Mouse (Mus musculus) heart, embryonic 16.5 days (tissue): Measurements from ENCODE around the gene Clstn2. TPM values are rescaled to one million over a fixed set of nuclear protein-coding genes. Genes with fewer than 3 reads are reported as not detected.

ENCODE experiments used
- ATAC-seq: fragments of 200-750 bp; cut with Nextera tagmentation; replicated peaks from 2 replicates; pipeline ENCODE4 v1.8.0; 2017; ENCODE audit warnings: moderate number of reproducible peaks; ENCODE audit not compliant: insufficient read depth, low FRiP score; ENCODE audit errors: extremely low read depth
- H3K27ac ChIP-seq: fragments of 300-500 bp; sonication (generic); 2 replicates; pipeline ENCODE4 v1.5.1; 2014; ENCODE audit warnings: mild to moderate bottlenecking, low read length, control low read depth, moderate library complexity
- H3K27me3 ChIP-seq: fragments of 300-500 bp; sonication (generic); 2 replicates; pipeline ENCODE4 v1.6.1; 2014; ENCODE audit warnings: low read length, mixed read lengths; ENCODE audit not compliant: control insufficient read depth, insufficient read depth
- H3K36me3 ChIP-seq: fragments of 300-500 bp; sonication (generic); 2 replicates; pipeline ENCODE4 v1.6.1; 2014; ENCODE audit not compliant: control insufficient read depth, insufficient read depth
- H3K4me1 ChIP-seq: fragments of 300-500 bp; sonication (generic); 2 replicates; pipeline ENCODE4 v1.6.1; 2014; ENCODE audit warnings: low read length, mixed read lengths; ENCODE audit not compliant: control insufficient read depth, insufficient read depth
- H3K4me2 ChIP-seq: fragments of 300-500 bp; sonication (generic); 2 replicates; pipeline ENCODE4 v1.6.1; 2014; ENCODE audit warnings: low read depth, mild to moderate bottlenecking, control low read depth, low read length
- H3K4me3 ChIP-seq: fragments of 300-500 bp; sonication (generic); 2 replicates; pipeline ENCODE4 v1.5.1; 2014; ENCODE audit warnings: mild to moderate bottlenecking, control low read depth, low read length
- H3K9ac ChIP-seq: fragments of 300-500 bp; sonication (generic); 2 replicates; pipeline ENCODE4 v1.6.1; 2014; ENCODE audit warnings: low read length, control low read depth
- H3K9me3 ChIP-seq: fragments of 300-500 bp; sonication (generic); replicated peaks from 2 replicates; pipeline ENCODE4 v1.6.1; 2016; ENCODE audit warnings: low read length; ENCODE audit not compliant: control insufficient read depth
- WGBS: fragments of 180-500 bp; shearing (Covaris S2); extraction: QIAGEN DNeasy Blood & Tissue Kit; methylation state at CpG from one replicate; pipeline ENCODE4 v1.1.7; 2014; 5-methylcytosine and 5-hydroxymethylcytosine counted together
- polyA plus RNA-seq: library from polyadenylated mRNA; unstranded; fragments of >200 nt; fragmentation: Nextera tagmentation; extraction: Ambion mirVana; gene quantifications from 2 replicates; pipeline ENCODE4 v1.2.1, GENCODE M21; 2015

The Clstn2 gene
- polyA plus RNA-seq, 1 experiment from 2014 or later = 0.35 TPM

DNA sequence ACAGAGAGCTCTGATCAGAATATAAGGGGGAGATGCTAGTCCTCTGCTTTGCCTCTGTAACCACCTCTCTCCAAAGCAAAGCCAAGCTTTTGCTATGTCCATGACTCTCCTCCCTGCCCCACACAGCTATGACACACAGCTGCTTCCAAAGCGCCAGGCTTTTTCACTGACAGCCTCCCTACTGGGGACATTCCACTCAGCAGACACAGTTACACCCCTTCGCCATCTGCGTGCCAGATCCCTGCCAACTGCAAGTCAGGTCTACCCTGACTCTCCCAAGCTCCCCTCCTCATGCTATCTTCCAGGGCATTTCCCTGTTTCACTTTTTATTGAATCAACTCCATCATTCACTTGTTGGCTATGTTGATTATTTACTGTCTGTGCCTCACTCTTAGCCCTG is 259.1 kb downstream of the Clstn2 start:
- ATAC-seq = no peak
- Histone ChIP-seq H3K4me2 (no peak overlapping the region), H3K36me3 (no peaks in the 10 kb centered on the region), H3K27ac (no peak overlapping the region), H3K9ac (no peak overlapping the region), H3K4me1 (no peaks in the 10 kb centered on the region), H3K4me3 (no peak overlapping the region), H3K9me3 (no peaks in the 10 kb centered on the region), H3K27me3 (no peaks in the 10 kb centered on the region)
- 77% methylated on average over 3 of the region's 3 CpGs for WGBS

- ATAC-seq = no peak
- H3K36me3 ChIP-seq = no peaks in the 10 kb centered on the region
- no peak overlapping the region for H3K9ac ChIP-seq
- no peaks in the 10 kb centered on the region for H3K4me1 ChIP-seq
- WGBS = 43% methylated on average over 3 of the region's 3 CpGs
- no peaks in the 10 kb centered on the region for H3K9me3 ChIP-seq
- H3K4me2 ChIP-seq = no peak overlapping the region
- no peaks in the 10 kb centered on the region for H3K27me3 ChIP-seq
- H3K4me3 ChIP-seq = no peak overlapping the region
- H3K27ac ChIP-seq = no peak overlapping the region
Measured at GRCm38 (mm10) chr9:97772431-97772830, 260.6 kb downstream of the Clstn2 start.

GRCm38 (mm10) chr9:97769331-97769730 is 263.6 kb downstream of the Clstn2 start:
- Histone ChIP-seq H3K4me2 (no peak overlapping the region), H3K4me1 (no peaks in the 10 kb centered on the region), H3K27ac (no peak overlapping the region), H3K27me3 (no peaks in the 10 kb centered on the region), H3K4me3 (no peak overlapping the region), H3K9ac (no peak overlapping the region), H3K9me3 (no peaks in the 10 kb centered on the region), H3K36me3 (no peaks in the 10 kb centered on the region)
- 24% methylated on average over 5 of the region's 5 CpGs for WGBS
- ATAC-seq = no peak

DNA sequence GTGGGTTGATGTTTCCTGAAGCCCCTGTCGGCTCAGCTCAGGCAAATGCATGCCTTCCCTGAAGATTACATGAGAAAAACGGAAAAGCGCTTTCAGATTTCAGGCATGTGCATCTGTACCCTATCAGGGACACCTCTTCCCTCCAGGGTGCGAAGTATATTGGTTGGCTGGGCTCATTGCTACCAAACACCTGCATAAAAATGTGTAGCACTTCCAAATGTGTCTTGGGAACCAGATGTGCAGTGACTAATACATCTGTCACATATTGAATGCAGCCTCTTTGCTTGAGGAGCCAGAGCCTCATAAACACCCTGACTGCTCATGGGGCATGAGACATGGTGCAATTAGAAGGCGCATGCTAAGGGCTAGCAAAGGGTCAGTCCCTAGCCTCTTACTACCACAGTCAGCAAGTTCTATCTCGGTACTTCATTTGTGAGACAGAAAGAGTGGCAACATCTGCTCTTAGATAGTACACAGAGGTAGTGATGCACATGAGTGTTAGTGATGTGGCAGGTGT is 267.7 kb downstream of the Clstn2 start:
- no peak for ATAC-seq
- Histone ChIP-seq H3K4me3 (no peak overlapping the region), H3K4me1 (no peaks in the 10 kb centered on the region), H3K9ac (no peak overlapping the region), H3K4me2 (no peak overlapping the region), H3K27ac (no peak overlapping the region), H3K9me3 (no peaks in the 10 kb centered on the region), H3K27me3 (no peaks in the 10 kb centered on the region), H3K36me3 (no peaks in the 10 kb centered on the region)
- 78% methylated on average over 6 of the region's 6 CpGs for WGBS

- Histone ChIP-seq H3K4me1 (no peaks in the 10 kb centered on the region), H3K9me3 (no peaks in the 10 kb centered on the region), H3K9ac (no peak overlapping the region), H3K27ac (no peak overlapping the region), H3K4me2 (no peak overlapping the region), H3K4me3 (no peak overlapping the region), H3K36me3 (no peaks in the 10 kb centered on the region), H3K27me3 (no peaks in the 10 kb centered on the region)
- ATAC-seq = no peak
- 58% methylated on average over 4 of the region's 4 CpGs for WGBS
Measured at GRCm38 (mm10) chr9:97763048-97763447, 269.9 kb downstream of the Clstn2 start.

DNA sequence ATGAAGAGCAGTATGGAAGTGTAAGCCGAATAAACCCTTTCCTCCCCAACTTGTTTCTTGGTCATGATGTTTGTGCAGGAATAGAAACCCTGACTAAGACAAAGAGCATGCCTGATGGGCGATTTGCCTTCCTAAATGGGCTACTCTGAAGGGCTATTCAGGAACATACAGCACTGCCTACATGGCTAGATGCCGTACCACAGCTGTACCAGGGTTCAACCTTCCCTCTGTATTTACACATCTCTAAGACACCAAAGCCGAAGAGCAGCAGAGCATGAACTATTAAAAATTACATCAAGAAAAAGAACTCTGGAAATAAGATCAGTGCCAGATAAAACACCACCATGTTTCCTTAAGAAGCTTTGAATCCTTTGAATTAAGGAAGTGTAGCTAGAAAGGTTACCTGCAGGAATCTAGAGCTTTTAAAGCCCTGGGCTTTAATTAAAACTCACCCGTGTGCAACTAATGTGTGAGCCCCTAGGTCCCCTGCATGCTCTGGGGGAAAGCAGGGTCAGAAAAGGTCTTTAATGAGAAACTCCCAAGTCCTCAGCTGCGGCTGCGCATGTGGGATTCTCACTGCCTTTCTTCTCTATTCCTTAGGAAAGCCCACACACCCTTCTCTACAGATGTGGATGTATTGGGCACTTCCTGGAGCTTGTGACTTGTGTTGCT is 277.2 kb downstream of the Clstn2 start:
- Histone ChIP-seq H3K9ac (no peak overlapping the region), H3K27ac (no peak overlapping the region), H3K4me2 (no peak overlapping the region), H3K36me3 (no peaks in the 10 kb centered on the region), H3K4me1 (no peaks in the 10 kb centered on the region), H3K27me3 (no peaks in the 10 kb centered on the region), H3K4me3 (no peak overlapping the region), H3K9me3 (no peaks in the 10 kb centered on the region)
- no peak for ATAC-seq
- 81% methylated on average over 6 of the region's 7 CpGs for WGBS

GRCm38 (mm10) chr9:97753715-97754114 is 279.3 kb downstream of the Clstn2 start:
- no peaks in the 10 kb centered on the region for H3K4me1 ChIP-seq
- H3K9ac ChIP-seq = no peak overlapping the region
- no peak overlapping the region for H3K4me3 ChIP-seq
- no peaks in the 10 kb centered on the region for H3K9me3 ChIP-seq
- WGBS = 56% methylated on average over 2 of the region's 2 CpGs
- no peak overlapping the region for H3K4me2 ChIP-seq
- no peaks in the 10 kb centered on the region for H3K36me3 ChIP-seq
- no peak overlapping the region for H3K27ac ChIP-seq
- ATAC-seq = no peak
- no peaks in the 10 kb centered on the region for H3K27me3 ChIP-seq

DNA sequence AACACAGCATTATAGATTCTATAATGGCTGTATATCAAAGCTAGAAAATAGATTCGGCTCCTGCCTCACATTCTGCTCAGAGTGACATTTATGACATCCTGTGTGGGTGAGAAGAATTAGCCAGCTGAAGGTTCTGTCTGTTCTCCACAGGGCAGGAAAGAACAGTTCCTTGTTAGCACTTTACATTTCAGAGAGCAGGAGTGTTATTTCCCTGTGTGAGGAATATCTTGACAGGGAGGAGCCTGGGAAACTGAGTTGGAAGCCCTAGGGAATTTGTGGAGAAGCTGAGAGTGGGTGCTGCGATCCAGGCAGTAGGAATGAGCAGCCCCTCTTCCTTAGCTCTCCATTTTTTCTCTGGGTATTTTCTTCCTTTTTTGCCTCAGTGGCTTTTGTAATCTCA is 286.4 kb downstream of the Clstn2 start:
- no peak overlapping the region for H3K4me3 ChIP-seq
- no peak for ATAC-seq
- H3K9me3 ChIP-seq = no peaks in the 10 kb centered on the region
- 59% methylated on average over 2 of the region's 2 CpGs for WGBS
- H3K27ac ChIP-seq = no peak overlapping the region
- H3K27me3 ChIP-seq = no peaks in the 10 kb centered on the region
- H3K9ac ChIP-seq = no peak overlapping the region
- H3K4me2 ChIP-seq = no peak overlapping the region
- no peaks in the 10 kb centered on the region for H3K4me1 ChIP-seq
- H3K36me3 ChIP-seq = no peaks in the 10 kb centered on the region

DNA sequence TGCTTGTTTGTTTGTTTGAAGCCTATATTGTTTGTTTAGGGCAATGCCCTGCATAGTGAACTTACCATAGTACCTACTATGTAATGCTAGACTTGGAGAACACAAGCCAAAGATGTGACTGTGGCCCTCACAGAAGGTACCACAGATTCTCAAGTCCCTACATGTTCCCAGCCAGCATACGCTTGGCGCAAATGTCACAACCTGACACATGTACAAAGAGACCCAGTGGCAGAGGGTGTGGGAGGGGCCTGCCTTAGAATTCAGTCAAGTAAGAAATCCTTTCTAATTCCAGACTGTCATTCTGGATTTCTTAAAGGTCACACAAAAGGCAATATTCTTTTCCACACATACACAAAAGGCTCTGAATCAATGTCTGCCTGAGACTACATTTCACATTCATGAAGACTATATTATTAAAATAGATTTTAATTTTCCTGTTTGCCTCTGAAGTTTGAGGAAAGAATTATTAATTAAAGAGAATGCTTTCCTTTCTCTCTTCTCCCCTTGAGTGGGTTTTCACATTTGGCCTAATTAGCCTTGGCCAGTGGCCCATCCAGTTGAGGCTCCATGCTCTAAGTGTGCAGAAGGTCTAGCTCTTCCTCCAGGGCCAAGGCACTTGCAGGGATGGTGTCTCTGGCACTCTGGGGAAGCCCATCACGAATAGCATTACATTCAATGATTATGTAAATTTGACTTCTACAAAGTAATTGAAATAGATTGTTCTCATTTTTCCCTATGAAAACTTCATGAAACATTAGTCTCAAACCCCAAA is 305.1 kb downstream of the Clstn2 start:
- Histone ChIP-seq H3K36me3 (no peaks in the 10 kb centered on the region), H3K9ac (no peak overlapping the region), H3K27ac (no peak overlapping the region), H3K4me1 (no peaks in the 10 kb centered on the region), H3K4me3 (no peak overlapping the region), H3K27me3 (no peaks in the 10 kb centered on the region), H3K4me2 (no peak overlapping the region), H3K9me3 (no peaks in the 10 kb centered on the region)
- no peak for ATAC-seq
- 80% methylated on average over 3 of the region's 3 CpGs for WGBS
